Mouse (Mus musculus): Measurements from ENCODE around the gene Trem2.

The Trem2 gene

DNA sequence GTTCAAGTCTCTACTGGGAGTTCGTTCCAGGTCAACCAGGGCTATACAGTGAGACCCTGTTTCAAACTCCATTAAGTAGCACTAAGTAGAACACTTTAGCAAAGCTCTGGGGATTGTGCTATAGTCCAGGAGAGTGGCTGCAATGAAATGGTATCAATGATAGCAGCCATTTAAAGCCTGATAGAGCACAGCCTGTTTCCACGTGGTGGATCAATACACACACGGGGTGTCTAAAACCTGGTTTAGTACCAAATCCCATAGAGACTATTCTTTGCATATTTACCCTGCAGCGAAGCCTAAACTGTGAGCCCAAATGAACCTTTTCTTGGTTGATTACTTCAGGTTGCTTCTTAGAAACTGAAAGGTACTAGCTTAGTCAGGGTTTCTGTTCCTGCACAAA is 55.5 kb downstream of the Trem2 start:
- in situ Hi-C loops (cut with MboI, MseI), result loop anchor here in 1 of 2 experiments (10.0 kb wide), 1 partner anchor 877 kb away; no protein-coding TSS in a partner anchor

DNA sequence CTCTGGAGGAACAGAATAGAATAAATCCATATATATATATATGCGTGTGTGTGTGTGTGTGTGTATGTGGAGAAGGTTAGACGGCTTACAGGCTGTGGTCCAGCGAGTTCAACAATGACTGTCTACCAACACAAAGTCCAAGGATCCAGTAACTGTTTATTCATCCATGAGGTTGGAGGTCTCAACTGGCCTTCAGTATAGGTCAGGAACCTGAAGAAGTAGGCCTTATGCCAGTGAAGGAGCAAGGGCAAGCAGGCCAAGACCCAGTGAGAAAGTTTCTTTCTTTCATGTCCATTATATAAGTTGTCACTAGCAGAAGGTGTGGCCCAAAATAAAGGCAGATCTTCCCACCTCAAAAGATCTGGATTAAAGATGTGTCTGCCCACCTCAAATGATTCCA is 56.5 kb downstream of the Trem2 start:
- in situ Hi-C loops (cut with MboI, MseI), result loop anchor here in 1 of 2 experiments (10.0 kb wide), 1 partner anchor 878 kb away; no protein-coding TSS in a partner anchor
